Mouse (Mus musculus) CH12.LX (cell line): ENCODE results near the gene Ttc6. TPM values are rescaled to one million over a fixed set of nuclear protein-coding genes. Genes with fewer than 3 reads are reported as not detected.

Experiments used
- DNase-seq: peaks from one replicate; pipeline ENCODE4 v3.0.0-alpha.2; 2013; ENCODE audit errors: extremely low read depth
- H3K27ac ChIP-seq: 2 replicates; pipeline ENCODE4 v1.5.1; 2012; ENCODE audit warnings: low read depth, mild to moderate bottlenecking, control low read depth, moderate library complexity; ENCODE audit not compliant: insufficient read depth
- H3K27me3 ChIP-seq: replicated peaks from 2 replicates; pipeline ENCODE3; 2012; ENCODE audit warnings: inconsistent platforms
- H3K36me3 ChIP-seq, 2 experiments: replicated peaks in 1 of 2; 2 replicates each; pipeline versions ENCODE3 to v1.6.1; 2012; ENCODE audit warnings: inconsistent platforms in 1 of 2, low read length in 1 of 2, mild to moderate bottlenecking in 1 of 2, mixed read lengths in 1 of 2, moderate library complexity in 1 of 2; ENCODE audit not compliant: control insufficient read depth in 1 of 2, insufficient read depth in 1 of 2
- H3K4me1 ChIP-seq, 2 experiments: 2 replicates each; pipeline ENCODE4 v1.6.1; 2012; ENCODE audit warnings: inconsistent platforms in 1 of 2, moderate library complexity in 1 of 2; ENCODE audit not compliant: insufficient read depth in 2 of 2, control insufficient read depth in 1 of 2
- H3K4me2 ChIP-seq: 2 replicates; pipeline ENCODE4 v1.6.1; 2012; ENCODE audit warnings: low read depth, mild to moderate bottlenecking, control low read depth; ENCODE audit not compliant: poor library complexity, insufficient read depth, severe bottlenecking
- H3K4me3 ChIP-seq, 3 experiments: fragments of 150-350 bp in 1 of 3; sonication (generic) in 1 of 3; replicated peaks in 1 of 3; 2 replicates each; pipeline versions ENCODE3 to v1.5.1; 2011 to 2012; ENCODE audit warnings: low read depth in 2 of 3, low read length in 2 of 3, mild to moderate bottlenecking in 2 of 3, moderate library complexity in 2 of 3, control low read depth in 1 of 3, improper control_type of control experiment in 1 of 3, inconsistent platforms in 1 of 3, mixed read lengths in 1 of 3; ENCODE audit not compliant: poor library complexity in 1 of 3
- H3K79me2 ChIP-seq: replicated peaks from 2 replicates; pipeline ENCODE4 v1.6.1; 2012; ENCODE audit warnings: mild to moderate bottlenecking, moderate library complexity; ENCODE audit not compliant: control insufficient read depth, poor library complexity, insufficient read depth, severe bottlenecking; ENCODE audit errors: extremely low read depth
- H3K9ac ChIP-seq: 2 replicates; pipeline ENCODE4 v1.6.1; 2012; ENCODE audit warnings: low read depth, mild to moderate bottlenecking, control low read depth, moderate library complexity; ENCODE audit not compliant: insufficient read depth
- H3K9me3 ChIP-seq: replicated peaks from 2 replicates; pipeline ENCODE3; 2012; ENCODE audit warnings: low read length, inconsistent platforms, mixed read lengths
- CHD1 ChIP-seq: IDR thresholded peaks from 2 replicates; pipeline ENCODE4 v1.6.1; 2012; ENCODE audit warnings: low read depth, low read length, improper control_type of control experiment, inconsistent platforms
- CHD2 ChIP-seq: IDR thresholded peaks from 2 replicates; pipeline ENCODE4 v1.6.1; 2011; ENCODE audit warnings: low read length, improper control_type of control experiment
- CTCF ChIP-seq, 2 experiments: IDR thresholded peaks in 1 of 2; conservative IDR thresholded peaks in 1 of 2; 2 replicates each; pipeline ENCODE4 v1.5.1; 2011 to 2012; ENCODE audit warnings: low read depth in 2 of 2, low read length in 2 of 2, improper control_type of control experiment in 1 of 2, inconsistent platforms in 1 of 2, mild to moderate bottlenecking in 1 of 2, moderate library complexity in 1 of 2
- ELF1 ChIP-seq: IDR thresholded peaks from 2 replicates; pipeline ENCODE4 v1.6.1; 2014; ENCODE audit warnings: low read depth, mild to moderate bottlenecking, inconsistent platforms, low read length, improper control_type of control experiment
- EP300 ChIP-seq: IDR thresholded peaks from 2 replicates; pipeline ENCODE4 v1.6.1; 2011; ENCODE audit warnings: low read length, improper control_type of control experiment
- HCFC1 ChIP-seq: IDR thresholded peaks from 2 replicates; pipeline ENCODE4 v1.6.1; 2012; ENCODE audit warnings: low read depth, mild to moderate bottlenecking, inconsistent platforms, low read length, improper control_type of control experiment
- IRF4 ChIP-seq: IDR thresholded peaks from 2 replicates; pipeline ENCODE4 v1.6.1; 2014; ENCODE audit warnings: low read depth, mild to moderate bottlenecking, inconsistent platforms, low read length, improper control_type of control experiment
- JUND ChIP-seq: conservative IDR thresholded peaks from 2 replicates; pipeline ENCODE4 v1.6.1; 2011; ENCODE audit warnings: low read depth, low read length, improper control_type of control experiment
- KAT2A ChIP-seq: IDR thresholded peaks from 2 replicates; pipeline ENCODE4 v1.6.1; 2012; ENCODE audit warnings: low read length, improper control_type of control experiment, inconsistent platforms; ENCODE audit not compliant: insufficient replicate concordance
- MAFK ChIP-seq: IDR thresholded peaks from 2 replicates; pipeline ENCODE4 v1.6.1; 2011; ENCODE audit warnings: low read length, improper control_type of control experiment; ENCODE audit not compliant: insufficient replicate concordance
- MAX ChIP-seq: IDR thresholded peaks from 2 replicates; pipeline ENCODE4 v1.6.1; 2011; ENCODE audit warnings: low read length, improper control_type of control experiment
- MXI1 ChIP-seq: IDR thresholded peaks from 2 replicates; pipeline ENCODE4 v1.6.1; 2011; ENCODE audit warnings: mild to moderate bottlenecking, low read depth, low read length, improper control_type of control experiment
- POLR2A ChIP-seq: IDR thresholded peaks from 2 replicates; pipeline ENCODE4 v1.6.1; 2011; ENCODE audit warnings: low read depth, mild to moderate bottlenecking, improper control_type of control experiment, low read length
- RAD21 ChIP-seq: IDR thresholded peaks from 2 replicates; pipeline ENCODE4 v1.6.1; 2011; ENCODE audit warnings: low read depth, mild to moderate bottlenecking, low read length, improper control_type of control experiment, moderate library complexity
- SIN3A ChIP-seq: IDR thresholded peaks from 2 replicates; pipeline ENCODE4 v1.6.1; 2012; ENCODE audit warnings: low read length, improper control_type of control experiment, inconsistent platforms
- UBTF ChIP-seq: IDR thresholded peaks from 2 replicates; pipeline ENCODE4 v1.6.1; 2012; ENCODE audit warnings: low read depth, mild to moderate bottlenecking, inconsistent platforms, low read length, improper control_type of control experiment, moderate library complexity
- USF1 ChIP-seq: IDR thresholded peaks from 2 replicates; pipeline ENCODE4 v1.6.1; 2014; ENCODE audit warnings: low read depth, mild to moderate bottlenecking, inconsistent platforms, low read length, improper control_type of control experiment
- USF2 ChIP-seq: conservative IDR thresholded peaks from 2 replicates; pipeline ENCODE4 v1.6.1; 2011; ENCODE audit warnings: low read depth, low read length, improper control_type of control experiment
- ZC3H11A ChIP-seq: IDR thresholded peaks from 2 replicates; pipeline ENCODE4 v1.6.1; 2012; ENCODE audit warnings: low read depth, mild to moderate bottlenecking, inconsistent platforms, low read length, improper control_type of control experiment
- dilution Hi-C: fragments of 300-500 bp; cut with MboI; formaldehyde crosslinking; loops from 2 replicates; pipeline ENCODE4 v1.14.3; 2020; ENCODE audit warnings: low sequenced_read_pairs; ENCODE audit not compliant: extremely low pct_unique_long_range_greater_than_20kb, extremely low pct_ligation_motif_present
- in situ Hi-C: fragments of 300-500 bp; cut with MboI; formaldehyde crosslinking; loops from 3 replicates; pipeline ENCODE4 v1.14.3; 2019; ENCODE audit warnings: low sequenced_read_pairs, low pct_ligation_motif_present, low pct_unique_long_range_greater_than_20kb, mixed read lengths
- polyA plus RNA-seq: library from polyadenylated mRNA; unstranded; fragments of >175 nt; gene quantifications from 2 replicates; pipeline ENCODE4 v1.2.1, GENCODE M21; 2012; ENCODE audit warnings: low read depth; ENCODE audit not compliant: insufficient read length
- total RNA-seq, 2 experiments: library from RNA; depleted of rRNA; stranded (reverse); fragments of 300-350 nt in 1 of 2; fragments of >200 nt in 1 of 2; gene quantifications; 2 replicates each; pipeline ENCODE4 v1.2.3; 2012 to 2014

Ttc6 gene
- total and polyA plus RNA-seq, 3 experiments: not detected

- H3K9ac ChIP-seq: no peak overlapping the region
These were observed 12.2 kb downstream of the Ttc6 start for GRCm38 (mm10) chr12:57575931-57576628.

GRCm38 (mm10) chr12:57607624-57608023, 43.7 kb downstream of the Ttc6 start:
- Histone ChIP-seq H3K9ac (no peak overlapping the region), H3K36me3 (no peaks in the 10 kb centered on the region)

More at GRCm38 (mm10) chr12:57575931-57576628, 12.2 kb downstream of the Ttc6 start:
- no peak overlapping the region for H3K27ac ChIP-seq
- H3K9me3 ChIP-seq: peaks cover 12% of the 10 kb centered on the region
- H3K4me3 ChIP-seq: no peak overlapping the region
- no peaks in the 10 kb centered on the region for H3K36me3 ChIP-seq
- TF ChIP-seq CTCF (conservative IDR thresholded peaks at IDR 0.05 in 1 of 2, IDR thresholded peaks at IDR 0.05 in 1 of 2; ENCODE audit: low read depth in 2 of 2, low read length in 2 of 2) (no peak), MXI1 (no peak), USF1 (no peak), MAX (no peak), SIN3A (no peak), MAFK (no peak), ELF1 (no peak), RAD21 (no peak), IRF4 (no peak), EP300 (no peak), HCFC1 (no peak), CHD1 (no peak)
- TF ChIP-seq, all 38 proteins: peak for 0
- no peaks in the 10 kb centered on the region for H3K79me2 ChIP-seq
- dilution Hi-C loops (no loop called here), in situ Hi-C loops (no loop called here)
- H3K27me3 ChIP-seq: no peaks in the 10 kb centered on the region
- H3K4me1 ChIP-seq: peaks cover 0 to 10% of the 10 kb centered on the region in 2 experiments; a peak in 2 of 4 replicates
- H3K4me2 ChIP-seq: no peak overlapping the region
- no peak for DNase-seq

More at GRCm38 (mm10) chr12:57607624-57608023, 43.7 kb downstream of the Ttc6 start:
- Histone ChIP-seq H3K9me3 (no peaks in the 10 kb centered on the region), H3K79me2 (no peaks in the 10 kb centered on the region), H3K4me2 (no peak overlapping the region), H3K4me1 (peaks cover 0 to 3% of the 10 kb centered on the region in 2 experiments; a peak in 2 of 4 replicates), H3K27ac (no peak overlapping the region), H3K27me3 (no peaks in the 10 kb centered on the region), H3K4me3 (no peak overlapping the region)
- dilution Hi-C loops (no loop called here), in situ Hi-C loops (no loop called here)
- TF ChIP-seq KAT2A: no peak
- no peak for TF ChIP-seq JUND
- no peak for TF ChIP-seq USF2
- TF ChIP-seq ZC3H11A: no peak
- no peak for TF ChIP-seq UBTF
- TF ChIP-seq CHD2: no peak
- no peak for TF ChIP-seq POLR2A
- TF ChIP-seq SIN3A: no peak
- no peak for DNase-seq
